Mouse (Mus musculus) MEL (cell line): Measurements from ENCODE around the gene Gm10073. TPM values are rescaled to one million over a fixed set of nuclear protein-coding genes. Genes with fewer than 3 reads are reported as not detected.

Experiments
- DNase-seq: peaks from one replicate; pipeline ENCODE4 v3.0.0; 2011; ENCODE audit warnings: low read depth, low spot score
- H3K27ac ChIP-seq: 2 replicates; pipeline ENCODE4 v1.5.1; 2012; ENCODE audit warnings: low read depth, mild to moderate bottlenecking, control low read depth, low read length, moderate library complexity; ENCODE audit not compliant: control insufficient read depth
- H3K27me3 ChIP-seq, 2 experiments: fragments of 150-350 bp in 1 of 2; sonication (generic) in 1 of 2; 2 replicates each; pipeline ENCODE4 v1.6.1; 2012; ENCODE audit warnings: low read length in 2 of 2, mild to moderate bottlenecking in 2 of 2, improper control_type of control experiment in 1 of 2, moderate library complexity in 1 of 2; ENCODE audit not compliant: insufficient read depth in 2 of 2, control insufficient read depth in 1 of 2
- H3K36me3 ChIP-seq, 2 experiments: 2 replicates each; pipeline ENCODE4 v1.6.1; 2012 to 2014; ENCODE audit warnings: low read length in 2 of 2, improper control_type of control experiment in 1 of 2, inconsistent platforms in 1 of 2, mild to moderate bottlenecking in 1 of 2; ENCODE audit not compliant: insufficient read depth in 2 of 2, control insufficient read depth in 1 of 2
- H3K4me1 ChIP-seq, 2 experiments: fragments of 150-350 bp in 1 of 2; sonication (generic) in 1 of 2; 2 replicates each; pipeline ENCODE4 v1.6.1; 2012; ENCODE audit warnings: low read length in 2 of 2, improper control_type of control experiment in 1 of 2, mild to moderate bottlenecking in 1 of 2; ENCODE audit not compliant: insufficient read depth in 2 of 2, control insufficient read depth in 1 of 2
- H3K4me3 ChIP-seq, 2 experiments: fragments of 150-350 bp in 1 of 2; sonication (generic) in 1 of 2; 2 replicates each; pipeline ENCODE4 v1.5.1; 2012; ENCODE audit warnings: low read depth in 2 of 2, low read length in 2 of 2, mild to moderate bottlenecking in 2 of 2, moderate library complexity in 2 of 2, control low read depth in 1 of 2, improper control_type of control experiment in 1 of 2; ENCODE audit not compliant: control insufficient read depth in 1 of 2, insufficient read depth in 1 of 2
- H3K79me2 ChIP-seq: 2 replicates; pipeline ENCODE4 v1.6.1; 2012; ENCODE audit warnings: mild to moderate bottlenecking, low read length, moderate library complexity; ENCODE audit not compliant: control insufficient read depth, poor library complexity, insufficient read depth
- H3K9ac ChIP-seq: 2 replicates; pipeline ENCODE4 v1.6.1; 2012; ENCODE audit warnings: low read depth, mild to moderate bottlenecking, control low read depth, low read length, moderate library complexity; ENCODE audit not compliant: control insufficient read depth, poor library complexity, severe bottlenecking
- H3K9me3 ChIP-seq: fragments of 150-350 bp; sonication (generic); replicated peaks from 2 replicates; pipeline ENCODE4 v1.6.1; 2012; ENCODE audit warnings: mild to moderate bottlenecking, low read length, improper control_type of control experiment, moderate library complexity; ENCODE audit not compliant: insufficient read depth
- BHLHE40 ChIP-seq: IDR thresholded peaks from 2 replicates; pipeline ENCODE4 v1.6.1; 2012; ENCODE audit warnings: low read depth, mild to moderate bottlenecking, inconsistent platforms, low read length, improper control_type of control experiment, borderline replicate concordance
- CHD1 ChIP-seq: IDR thresholded peaks from 2 replicates; pipeline ENCODE4 v1.6.1; 2012; ENCODE audit warnings: low read depth, mild to moderate bottlenecking, inconsistent platforms, low read length, improper control_type of control experiment
- CTCF ChIP-seq, 3 experiments: IDR thresholded peaks in 2 of 3; conservative IDR thresholded peaks in 1 of 3; 2 replicates each; pipeline ENCODE4 v1.5.1; 2011 to 2012; ENCODE audit warnings: low read length in 3 of 3, low read depth in 2 of 3, mild to moderate bottlenecking in 2 of 3, improper control_type of control experiment in 1 of 3, inconsistent platforms in 1 of 3, mixed read lengths in 1 of 3, moderate library complexity in 1 of 3; ENCODE audit not compliant: control insufficient read depth in 1 of 3, insufficient read depth in 1 of 3, poor library complexity in 1 of 3, severe bottlenecking in 1 of 3
- GABPA ChIP-seq: IDR thresholded peaks from 2 replicates; pipeline ENCODE4 v1.6.1; 2012; ENCODE audit warnings: low read depth, mild to moderate bottlenecking, inconsistent platforms, low read length, improper control_type of control experiment, moderate library complexity
- JUND ChIP-seq: IDR thresholded peaks from 2 replicates; pipeline ENCODE4 v1.6.1; 2011; ENCODE audit warnings: low read depth, mild to moderate bottlenecking, improper control_type of control experiment, low read length
- KAT2A ChIP-seq: conservative IDR thresholded peaks from 2 replicates; pipeline ENCODE4 v1.6.1; 2012; ENCODE audit warnings: low read depth, low read length, improper control_type of control experiment, inconsistent platforms
- MAZ ChIP-seq: IDR thresholded peaks from 2 replicates; pipeline ENCODE4 v1.6.1; 2012; ENCODE audit warnings: low read depth, mild to moderate bottlenecking, inconsistent platforms, low read length, improper control_type of control experiment
- NRF1 ChIP-seq: IDR thresholded peaks from 2 replicates; pipeline ENCODE4 v1.6.1; 2014; ENCODE audit warnings: low read depth, mild to moderate bottlenecking, inconsistent platforms, low read length, improper control_type of control experiment, moderate library complexity; ENCODE audit not compliant: poor library complexity, insufficient read depth, severe bottlenecking
- POLR2A ChIP-seq, 2 experiments: IDR thresholded peaks; 2 replicates each; pipeline ENCODE4 v1.6.1; 2011 to 2012; ENCODE audit warnings: low read length in 2 of 2, mild to moderate bottlenecking in 2 of 2, control low read depth in 1 of 2, improper control_type of control experiment in 1 of 2, low read depth in 1 of 2, moderate library complexity in 1 of 2; ENCODE audit not compliant: control insufficient read depth in 1 of 2, insufficient read depth in 1 of 2, poor library complexity in 1 of 2
- RAD21 ChIP-seq: IDR thresholded peaks from 2 replicates; pipeline ENCODE4 v1.6.1; 2011; ENCODE audit warnings: mild to moderate bottlenecking, low read depth, low read length, improper control_type of control experiment
- SMC3 ChIP-seq: IDR thresholded peaks from 2 replicates; pipeline ENCODE4 v1.6.1; 2011; ENCODE audit warnings: low read depth, low read length, improper control_type of control experiment
- TBP ChIP-seq: IDR thresholded peaks from 2 replicates; pipeline ENCODE4 v1.8.0; 2011; ENCODE audit warnings: low read depth, low read length, improper control_type of control experiment
- TCF12 ChIP-seq: IDR thresholded peaks from 2 replicates; pipeline ENCODE4 v1.6.1; 2014; ENCODE audit warnings: low read depth, mild to moderate bottlenecking, inconsistent platforms, low read length, improper control_type of control experiment, moderate library complexity
- UBTF ChIP-seq: IDR thresholded peaks from 2 replicates; pipeline ENCODE4 v1.6.1; 2012; ENCODE audit warnings: low read depth, mild to moderate bottlenecking, inconsistent platforms, low read length, improper control_type of control experiment, moderate library complexity, borderline replicate concordance; ENCODE audit not compliant: insufficient read depth
- USF2 ChIP-seq, 2 experiments: IDR thresholded peaks; 2 replicates each; pipeline ENCODE4 v1.6.1; 2011 to 2012; ENCODE audit warnings: improper control_type of control experiment in 2 of 2, low read length in 2 of 2, borderline replicate concordance in 1 of 2, inconsistent platforms in 1 of 2, low read depth in 1 of 2, mild to moderate bottlenecking in 1 of 2; ENCODE audit not compliant: insufficient read depth in 1 of 2
- ZC3H11A ChIP-seq: IDR thresholded peaks from 2 replicates; pipeline ENCODE4 v1.6.1; 2012; ENCODE audit warnings: low read depth, mild to moderate bottlenecking, inconsistent platforms, low read length, improper control_type of control experiment
- polyA plus RNA-seq, 2 experiments: library from polyadenylated mRNA; stranded (reverse) in 1 of 2; unstranded in 1 of 2; fragments of >175 nt in 1 of 2; fragments of >200 nt in 1 of 2; gene quantifications; 2 replicates each; pipeline versions ENCODE4 v1.2.1 to v1.2.4; 2012; ENCODE audit warnings: low replicate concordance in 2 of 2, low read depth in 1 of 2; ENCODE audit not compliant: insufficient read length in 2 of 2, insufficient read depth in 1 of 2, missing spikeins in 1 of 2
- total RNA-seq: library from RNA; depleted of rRNA; stranded (reverse); fragments of 300-350 nt; gene quantifications from 2 replicates; pipeline ENCODE4 v1.2.3, GENCODE M21; 2012

Gene Gm10073
- total and polyA plus RNA-seq, 3 experiments = 71.2 to 188 TPM; not detected in 1

DNA sequence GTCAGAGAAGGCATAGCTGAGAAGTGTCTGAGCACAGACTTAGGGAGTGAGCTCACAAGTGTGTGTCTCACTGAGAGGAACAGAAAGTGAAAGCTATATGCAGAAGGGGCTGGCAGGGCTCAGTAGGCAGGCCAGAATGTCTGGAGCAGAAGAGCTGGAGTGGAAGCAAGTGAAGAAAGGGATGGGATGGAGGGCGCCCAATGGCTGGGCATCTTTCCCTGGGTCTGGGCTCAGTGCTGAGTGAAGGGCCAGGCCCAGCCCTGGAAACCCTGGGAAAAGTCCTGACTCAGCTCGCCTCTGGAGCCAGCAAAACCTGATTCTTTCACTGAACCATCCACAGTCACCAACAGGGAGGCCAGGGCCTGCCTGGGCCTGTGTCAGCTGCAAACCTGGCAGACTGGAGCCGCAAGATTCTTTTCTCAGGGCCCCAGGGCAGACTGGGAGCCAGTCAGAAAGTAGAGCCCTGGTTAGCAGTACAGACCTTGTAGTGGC lies 9.5 kb downstream of the Gm10073 start:
- Histone ChIP-seq H3K9me3 (no peaks in the 10 kb centered on the region), H3K79me2 (no peaks in the 10 kb centered on the region), H3K9ac (no peak overlapping the region), H3K27me3 (no peaks in the 10 kb centered on the region), H3K27ac (no peak overlapping the region), H3K4me1 (0 out of 4 replicates have a peak, but pooled peaks cover 0 to 4% of the 10 kb centered on the region in 2 experiments), H3K4me3 (no peak overlapping the region), H3K36me3 (no peaks in the 10 kb centered on the region)
- DNase-seq = no peak
- no peak for TF ChIP-seq TBP
- TF ChIP-seq POLR2A (IDR thresholded peaks at IDR 0.05; ENCODE audit: control insufficient read depth in 1 of 2, insufficient read depth in 1 of 2, low read depth in 1 of 2, low read length in 2 of 2, poor library complexity in 1 of 2) = no peak

DNA sequence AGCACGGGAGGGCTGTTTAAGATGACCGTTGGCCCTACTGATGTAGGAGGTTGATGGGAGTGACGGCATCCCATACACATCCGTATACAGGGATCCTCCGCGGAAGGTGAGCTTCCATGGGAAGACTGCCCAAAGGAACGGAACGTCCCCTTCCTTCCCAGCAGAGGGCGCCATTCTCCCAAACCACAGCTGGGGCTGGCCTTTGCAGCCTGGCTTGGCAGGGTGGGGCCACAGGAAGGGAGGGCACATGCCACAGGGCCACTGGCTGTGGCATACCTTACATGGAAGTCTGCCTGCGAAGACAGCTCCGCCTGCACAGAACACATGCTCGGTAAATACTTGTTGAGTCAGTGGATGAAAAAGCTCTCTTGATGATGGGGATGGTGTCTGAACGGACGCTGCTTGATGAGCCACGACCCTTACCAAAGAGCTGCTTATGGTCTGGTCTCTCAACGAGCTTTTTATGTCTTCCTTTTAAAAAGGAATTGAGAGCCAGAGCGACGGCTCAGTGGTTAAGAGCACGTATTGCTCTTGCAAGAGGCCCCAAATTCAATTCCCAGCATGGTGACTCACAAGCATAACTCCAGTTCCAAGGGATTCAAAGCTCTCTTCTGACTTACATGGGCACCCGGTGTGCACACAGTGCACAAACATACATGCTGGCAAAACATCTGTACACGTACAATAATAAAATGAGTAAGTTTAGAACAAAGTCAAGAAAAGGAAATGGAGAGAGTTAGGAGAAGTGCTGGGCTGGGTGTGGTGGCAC lies 12.0 kb downstream of the Gm10073 start:
- TF ChIP-seq SMC3 = peak; percentile 78
- TF ChIP-seq TCF12 = no peak
- TF ChIP-seq KAT2A = no peak
- peak; percentile 49 for TF ChIP-seq ZC3H11A
- peak; percentile 65 for TF ChIP-seq RAD21
- TF ChIP-seq USF2 (IDR thresholded peaks at IDR 0.05; ENCODE audit: borderline replicate concordance in 1 of 2, insufficient read depth in 1 of 2, low read depth in 1 of 2, low read length in 2 of 2) = no peak
- peak; percentile 30; the same call in 1 of the 2 replicates for TF ChIP-seq MAZ
- peak; percentile 71 to 87 (median 76) for TF ChIP-seq CTCF (IDR thresholded peaks at IDR 0.05 in 2 of 3, conservative IDR thresholded peaks at IDR 0.05 in 1 of 3; ENCODE audit: control insufficient read depth in 1 of 3, insufficient read depth in 1 of 3, low read depth in 2 of 3, low read length in 3 of 3, poor library complexity in 1 of 3, severe bottlenecking in 1 of 3)
- TF ChIP-seq JUND = no peak
- TF ChIP-seq, all 39 proteins: peak for 5
- H3K9me3 ChIP-seq = no peaks in the 10 kb centered on the region
- H3K36me3 ChIP-seq = no peaks in the 10 kb centered on the region
- no peak overlapping the region for H3K27ac ChIP-seq
- peak; percentile 33 for DNase-seq
- no peaks in the 10 kb centered on the region for H3K79me2 ChIP-seq
- H3K9ac ChIP-seq = no peak overlapping the region
- 0 out of 4 replicates have a peak, but pooled peaks cover 0 to under 1% of the 10 kb centered on the region in 2 experiments for H3K4me1 ChIP-seq
- no peak overlapping the region for H3K4me3 ChIP-seq
- H3K27me3 ChIP-seq = no peaks in the 10 kb centered on the region

DNA sequence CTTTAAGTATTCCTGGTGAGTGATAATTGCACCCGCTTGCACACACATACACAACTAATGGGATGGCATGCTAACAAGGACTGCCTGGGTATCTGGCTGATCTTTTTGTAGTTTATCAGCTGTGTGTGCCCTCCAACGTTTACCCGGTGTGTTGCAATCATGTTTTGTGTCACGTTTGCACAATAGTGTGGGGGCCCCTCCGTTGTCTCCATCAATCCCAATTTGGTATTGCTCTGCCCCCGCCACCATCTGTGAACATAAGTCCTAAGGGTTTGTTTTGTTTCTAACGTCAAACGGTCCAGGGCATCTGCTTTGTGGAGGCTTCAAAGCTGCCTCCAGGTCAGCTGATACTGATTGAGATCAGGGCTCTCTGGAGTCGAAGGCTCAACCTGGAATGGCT lies 13.4 kb downstream of the Gm10073 start:
- Histone ChIP-seq H3K4me1 (no peaks in the 10 kb centered on the region), H3K27ac (no peak overlapping the region), H3K9ac (no peak overlapping the region)

More for the DNA sequence above, 13.4 kb downstream of the Gm10073 start:
- TF ChIP-seq NRF1 (no peak), CHD1 (no peak), TCF12 (no peak), GABPA (no peak), USF2 (IDR thresholded peaks at IDR 0.05; ENCODE audit: borderline replicate concordance in 1 of 2, insufficient read depth in 1 of 2, low read depth in 1 of 2, low read length in 2 of 2) (no peak), ZC3H11A (no peak), BHLHE40 (no peak), UBTF (no peak), TBP (no peak)
- TF ChIP-seq, all 39 proteins: peak for 0
- H3K4me3 ChIP-seq = no peak overlapping the region
- H3K36me3 ChIP-seq = no peaks in the 10 kb centered on the region
- DNase-seq = no peak
- H3K9me3 ChIP-seq = no peaks in the 10 kb centered on the region
- no peaks in the 10 kb centered on the region for H3K27me3 ChIP-seq
- no peaks in the 10 kb centered on the region for H3K79me2 ChIP-seq
